Mouse (Mus musculus): ENCODE results near the gene Acot1. TPM values are rescaled to one million over a fixed set of nuclear protein-coding genes. Genes with fewer than 3 reads are reported as not detected.
A peak's percentile ranks its signal among the peaks of the same experiment; 100 is the strongest.

Gene Acot1
- polyA plus RNA-seq, 1 experiment from 2014 or later, result 45.5 TPM

DNA sequence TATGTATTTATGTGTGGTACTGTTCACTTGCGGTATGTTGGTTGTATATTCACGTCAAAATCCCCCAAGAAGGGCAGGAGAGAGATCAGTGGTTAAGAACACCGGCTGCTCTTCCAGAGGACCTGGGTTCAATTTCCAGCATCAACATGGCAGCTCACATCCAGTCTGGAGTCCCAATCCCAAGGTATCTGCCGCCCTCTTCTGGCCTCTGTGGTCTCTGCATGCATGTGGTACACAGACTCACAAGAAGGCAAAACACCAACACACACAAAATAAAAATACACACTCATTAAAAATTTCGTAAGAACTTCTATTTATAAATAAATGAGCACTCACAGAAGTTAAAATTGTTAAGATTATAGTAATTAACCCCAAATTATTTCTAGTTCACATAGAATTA lies 53.9 kb downstream of the Acot1 start:
- Histone ChIP-seq H3K4me1 (replicated peaks; ENCODE audit: control insufficient read depth, insufficient read depth, low read length) (no peaks in the 10 kb centered on the region), H3K4me3 (ENCODE audit: low read depth, low read length) (no peak overlapping the region), H3K9me3 (ENCODE audit: control insufficient read depth, low read length) (no peaks in the 10 kb centered on the region), H3K4me2 (replicated peaks; ENCODE audit: low read depth, low read length) (no peak overlapping the region), H3K27ac (ENCODE audit: low read depth, low read length) (no peak overlapping the region), H3K9ac (ENCODE audit: low read depth, low read length) (no peak overlapping the region), H3K36me3 (ENCODE audit: control insufficient read depth, insufficient read depth, low read length) (no peaks in the 10 kb centered on the region), H3K27me3 (ENCODE audit: control insufficient read depth, insufficient read depth, low read length) (0 out of 2 replicates have a peak, but pooled peaks cover 2% of the 10 kb centered on the region)
- ATAC-seq (ENCODE audit: low FRiP score) (no peak), DNase-seq (ENCODE audit: low spot score) (peak; percentile 15)
- 66% methylated on average over 5 of the region's 5 CpGs for WGBS

DNA sequence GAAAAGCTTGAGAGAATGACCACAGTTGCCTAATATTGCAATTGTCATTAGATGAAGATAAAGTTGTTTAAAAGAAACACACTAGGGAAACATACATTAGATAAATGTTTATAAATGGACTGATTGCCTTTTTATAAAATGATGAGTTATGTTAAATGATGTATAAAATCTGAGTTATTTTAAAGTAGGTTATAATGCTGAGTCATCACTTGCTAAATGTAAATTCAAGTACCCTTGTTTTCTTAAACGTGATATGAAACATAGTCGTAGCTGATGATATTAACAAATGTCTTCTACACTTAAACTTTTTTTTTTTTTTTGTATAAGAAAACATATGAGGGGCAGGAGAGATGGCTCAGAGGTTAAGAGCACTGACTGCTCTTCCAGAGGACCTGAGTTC lies 54.5 kb downstream of the Acot1 start:
- ATAC-seq (ENCODE audit: low FRiP score) (no peak), DNase-seq (ENCODE audit: low spot score) (no peak)
- Histone ChIP-seq H3K36me3 (ENCODE audit: control insufficient read depth, insufficient read depth, low read length) (no peaks in the 10 kb centered on the region), H3K27ac (ENCODE audit: low read depth, low read length) (no peak overlapping the region), H3K27me3 (ENCODE audit: control insufficient read depth, insufficient read depth, low read length) (peaks cover 8% of the 10 kb centered on the region; the same call in 1 of the 2 replicates), H3K4me3 (ENCODE audit: low read depth, low read length) (no peak overlapping the region), H3K4me1 (replicated peaks; ENCODE audit: control insufficient read depth, insufficient read depth, low read length) (no peaks in the 10 kb centered on the region), H3K9ac (ENCODE audit: low read depth, low read length) (no peak overlapping the region), H3K4me2 (replicated peaks; ENCODE audit: low read depth, low read length) (no peak overlapping the region), H3K9me3 (ENCODE audit: control insufficient read depth, low read length) (no peaks in the 10 kb centered on the region)
- 88% methylated on average over 2 of the region's 2 CpGs for WGBS

DNA sequence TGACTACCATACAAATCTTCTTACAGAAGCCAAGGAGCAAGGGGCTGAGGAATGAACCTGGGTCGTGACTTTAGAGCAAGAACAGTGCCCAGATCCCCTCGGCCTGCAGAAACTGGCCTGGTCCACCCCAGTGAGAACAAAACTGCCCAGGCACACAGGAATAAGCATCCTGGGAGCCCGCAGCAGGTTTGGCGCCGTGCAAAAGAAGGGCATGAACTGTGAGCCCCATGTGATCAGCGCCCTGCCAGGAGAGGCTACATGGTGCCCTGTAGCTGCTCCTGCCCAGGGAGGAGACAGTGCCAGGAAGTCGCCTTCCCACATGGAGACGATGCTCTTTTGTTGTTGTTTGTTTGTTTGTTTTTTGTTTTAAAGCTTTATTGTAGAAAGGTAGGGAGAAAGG lies 55.3 kb downstream of the Acot1 start:
- Histone ChIP-seq H3K9me3 (ENCODE audit: control insufficient read depth, low read length) (no peaks in the 10 kb centered on the region), H3K4me1 (replicated peaks; ENCODE audit: control insufficient read depth, insufficient read depth, low read length) (no peaks in the 10 kb centered on the region), H3K27me3 (ENCODE audit: control insufficient read depth, insufficient read depth, low read length) (peaks cover 13% of the 10 kb centered on the region; the same call in 1 of the 2 replicates), H3K9ac (ENCODE audit: low read depth, low read length) (no peak overlapping the region), H3K4me2 (replicated peaks; ENCODE audit: low read depth, low read length) (no peak overlapping the region), H3K36me3 (ENCODE audit: control insufficient read depth, insufficient read depth, low read length) (no peaks in the 10 kb centered on the region), H3K27ac (ENCODE audit: low read depth, low read length) (no peak overlapping the region), H3K4me3 (ENCODE audit: low read depth, low read length) (no peak overlapping the region)
- 74% methylated on average over 8 of the region's 8 CpGs for WGBS
- DNase-seq (ENCODE audit: low spot score) (no peak), ATAC-seq (ENCODE audit: low FRiP score) (no peak)

DNA sequence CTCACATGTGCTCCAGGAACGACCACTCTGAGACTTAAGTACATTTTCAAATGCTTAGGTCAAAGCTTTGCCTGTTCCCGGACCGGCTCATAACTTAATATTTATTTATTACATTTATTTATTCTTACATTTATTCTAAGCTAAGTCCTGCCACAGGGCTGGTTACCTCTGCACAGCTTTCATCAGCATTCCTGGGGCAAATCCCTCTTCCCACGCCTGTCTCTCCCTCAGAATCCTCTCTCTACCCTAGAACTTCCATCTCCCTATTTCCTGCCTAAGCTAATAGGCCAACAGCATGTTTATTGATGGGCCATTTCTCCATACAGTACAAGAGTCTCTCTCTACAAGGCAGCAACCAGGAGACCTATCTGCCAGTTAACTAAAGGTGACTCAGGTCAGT lies 58.5 kb downstream of the Acot1 start:
- Histone ChIP-seq H3K27me3 (ENCODE audit: control insufficient read depth, insufficient read depth, low read length) (peaks cover 13% of the 10 kb centered on the region; the same call in 1 of the 2 replicates), H3K4me1 (replicated peaks; ENCODE audit: control insufficient read depth, insufficient read depth, low read length) (no peaks in the 10 kb centered on the region), H3K9ac (ENCODE audit: low read depth, low read length) (no peak overlapping the region), H3K4me2 (replicated peaks; ENCODE audit: low read depth, low read length) (no peak overlapping the region), H3K36me3 (ENCODE audit: control insufficient read depth, insufficient read depth, low read length) (no peaks in the 10 kb centered on the region), H3K27ac (ENCODE audit: low read depth, low read length) (no peak overlapping the region), H3K4me3 (ENCODE audit: low read depth, low read length) (no peak overlapping the region), H3K9me3 (ENCODE audit: control insufficient read depth, low read length) (no peaks in the 10 kb centered on the region)
- 81% methylated on average over 4 of the region's 4 CpGs for WGBS
- DNase-seq (ENCODE audit: low spot score) (no peak), ATAC-seq (ENCODE audit: low FRiP score) (no peak)

Other genes starting within 250 kb of the Acot1 start
- gene Papln, start 245.9 kb upstream of the Acot1 start, polyA plus RNA-seq (2014; fragmentation: Nextera tagmentation; extraction: Ambion mirVana), result 0.04 and 0.11 TPM in 2 replicates
- gene Numb, start 87.6 kb upstream of the Acot1 start, polyA plus RNA-seq (2014; fragmentation: Nextera tagmentation; extraction: Ambion mirVana), result 27.5 and 31.0 TPM in 2 replicates
- 14.9 and 15.0 TPM in 2 replicates for gene Riox1, start 58.9 kb upstream of the Acot1 start, polyA plus RNA-seq (2014; fragmentation: Nextera tagmentation; extraction: Ambion mirVana)
- 0.08 TPM in 1 of 2 replicates, not detected in the other for gene Heatr4, start 24.6 kb upstream of the Acot1 start, polyA plus RNA-seq (2014; fragmentation: Nextera tagmentation; extraction: Ambion mirVana)
- gene Acot2, start 21.6 kb upstream of the Acot1 start, polyA plus RNA-seq (2014; fragmentation: Nextera tagmentation; extraction: Ambion mirVana), result 14.0 and 15.7 TPM in 2 replicates
- gene Acot4, start 28.9 kb downstream of the Acot1 start, polyA plus RNA-seq (2014; fragmentation: Nextera tagmentation; extraction: Ambion mirVana), result 0.14 and 0.63 TPM in 2 replicates
- not detected in 2 replicates for gene Gm49366, start 29.4 kb downstream of the Acot1 start, polyA plus RNA-seq (2014; fragmentation: Nextera tagmentation; extraction: Ambion mirVana)
- 0.37 and 0.47 TPM in 2 replicates for gene Acot3, start 42.7 kb downstream of the Acot1 start, polyA plus RNA-seq (2014; fragmentation: Nextera tagmentation; extraction: Ambion mirVana)
- gene Acot5, start 59.8 kb downstream of the Acot1 start, polyA plus RNA-seq (2014; fragmentation: Nextera tagmentation; extraction: Ambion mirVana), result not detected in 2 replicates
- 0.76 and 0.91 TPM in 2 replicates for gene Acot6, start 91.2 kb downstream of the Acot1 start, polyA plus RNA-seq (2014; fragmentation: Nextera tagmentation; extraction: Ambion mirVana)
- 4.8 and 6.3 TPM in 2 replicates for gene Dnal1, start 104.9 kb downstream of the Acot1 start, polyA plus RNA-seq (2014; fragmentation: Nextera tagmentation; extraction: Ambion mirVana)
- 2.4 and 2.6 TPM in 2 replicates for gene Pnma1, start 139.0 kb downstream of the Acot1 start, polyA plus RNA-seq (2014; fragmentation: Nextera tagmentation; extraction: Ambion mirVana)
- 4.2 and 6.1 TPM in 2 replicates for gene Elmsan1, start 209.4 kb downstream of the Acot1 start, polyA plus RNA-seq (2014; fragmentation: Nextera tagmentation; extraction: Ambion mirVana)